Mouse (Mus musculus) adipose tissue, adult 10 weeks (tissue): ENCODE measurements around the gene Serpinb6a. TPM values are rescaled to one million over a fixed set of nuclear protein-coding genes. Genes with fewer than 3 reads are reported as not detected.

Experiments used
- polyA plus RNA-seq: library from polyadenylated mRNA; stranded (reverse); fragments of 350-450 nt; fragmentation: Illumina TruSeq; extraction: RNeasy Lipid Tissue Mini Kit (QIAGEN cat#74804); gene quantifications from one replicate; pipeline ENCODE4 v1.2.3, GENCODE M21; 2014; ENCODE audit warnings: low read depth, low replicate concordance

Gene Serpinb6a
- polyA plus RNA-seq = 111 TPM

GRCm38 (mm10) chr13:34002058-34003006, at the start of gene Serpinb6a, which contains the start of gene Ripk1:
Gene Serpinb6a, minus strand, starts transcription at chr13:34002794.
Gene Ripk1, plus strand, starts transcription at chr13:34002363.

DNA sequence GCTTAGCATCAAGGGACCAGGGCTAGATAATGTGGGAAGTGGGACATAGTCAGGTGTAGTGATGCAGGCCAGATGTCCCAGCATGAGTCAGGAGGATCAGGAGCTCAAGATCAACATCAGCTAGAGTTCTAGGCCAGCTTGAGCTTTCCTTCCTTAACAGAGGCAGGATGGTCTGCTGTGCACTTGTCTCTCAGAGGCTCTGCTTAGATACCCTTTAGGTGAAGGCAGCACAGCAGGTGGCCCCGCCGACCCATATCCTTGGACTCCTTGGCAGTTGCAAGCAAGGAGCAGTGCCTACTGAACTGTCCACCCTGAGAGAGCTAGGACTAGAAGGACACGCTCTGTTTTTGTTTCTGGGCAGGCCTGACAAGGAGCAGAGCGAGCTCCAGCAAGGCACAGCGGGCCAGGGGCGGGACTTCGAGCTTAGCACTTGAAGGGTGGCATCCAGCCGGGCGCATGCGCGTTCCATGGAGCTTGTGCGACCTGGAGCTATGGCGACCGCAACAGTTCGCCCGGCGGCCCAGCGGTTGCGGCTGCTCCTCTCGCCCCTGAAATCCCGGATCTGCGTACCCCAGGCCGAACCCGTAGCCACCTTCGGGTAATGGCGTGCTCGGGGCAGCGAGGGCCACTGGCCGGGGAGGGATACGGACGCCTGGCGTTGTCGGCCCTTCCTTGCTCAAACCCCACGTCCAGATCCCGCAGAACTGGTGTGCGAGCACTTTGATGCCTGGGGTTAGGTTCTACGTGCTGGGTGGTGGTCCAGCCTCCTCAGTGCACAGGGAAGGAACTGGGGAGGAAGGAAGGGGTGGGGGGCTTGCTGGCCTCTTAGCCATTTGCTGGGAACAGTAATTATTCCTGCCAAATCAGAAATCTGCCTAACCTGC, 34.8 kb upstream of the Serpinb6a start, which contains the start of gene Bphl:
Bphl (plus strand) TSS at position 426 of the 884 bp plus-strand sequence.

DNA sequence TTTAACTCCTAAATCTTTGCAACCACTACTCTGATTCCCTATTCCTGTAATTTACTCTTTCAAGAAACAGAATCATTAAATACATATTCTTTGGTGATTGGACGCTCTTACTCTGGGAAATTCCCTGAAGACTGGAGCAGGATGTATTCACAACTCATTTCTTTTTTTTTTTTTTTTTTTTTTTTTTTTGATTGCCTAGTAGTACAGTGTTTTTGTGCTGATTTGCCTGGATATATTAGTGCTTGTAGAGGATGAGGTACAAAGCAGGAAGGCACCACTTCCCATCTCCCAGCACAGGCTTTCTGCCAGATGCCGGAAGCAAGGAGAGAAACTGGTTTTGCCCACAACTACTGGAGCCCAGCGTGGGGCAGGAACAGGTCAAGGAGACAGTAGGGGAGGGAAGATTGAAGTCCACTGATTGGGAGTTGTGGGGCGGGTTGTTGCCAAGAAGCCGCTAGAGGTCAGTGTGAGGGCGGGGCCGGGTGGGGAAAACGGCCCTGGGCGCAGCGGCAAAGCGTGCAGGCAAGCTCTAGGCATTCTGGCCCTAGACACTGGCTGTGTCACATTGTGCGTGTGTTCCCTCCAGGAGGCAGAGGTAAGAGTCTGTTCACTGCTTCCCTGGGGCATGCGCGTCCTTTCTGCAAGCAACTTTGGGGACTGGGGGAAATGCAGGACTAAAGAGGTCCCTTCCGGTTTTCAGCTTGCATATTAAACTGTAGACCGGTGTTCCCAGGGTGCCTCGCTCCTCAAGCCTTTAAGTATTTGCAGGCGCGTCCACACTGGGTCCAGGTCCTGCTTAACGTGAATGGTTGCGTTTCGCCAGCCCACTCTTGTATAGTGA, 38.2 kb downstream of the Serpinb6a start, which contains the start of gene Nqo2:
Nqo2 (plus strand) TSS at position 482 of the 841 bp plus-strand sequence.

DNA sequence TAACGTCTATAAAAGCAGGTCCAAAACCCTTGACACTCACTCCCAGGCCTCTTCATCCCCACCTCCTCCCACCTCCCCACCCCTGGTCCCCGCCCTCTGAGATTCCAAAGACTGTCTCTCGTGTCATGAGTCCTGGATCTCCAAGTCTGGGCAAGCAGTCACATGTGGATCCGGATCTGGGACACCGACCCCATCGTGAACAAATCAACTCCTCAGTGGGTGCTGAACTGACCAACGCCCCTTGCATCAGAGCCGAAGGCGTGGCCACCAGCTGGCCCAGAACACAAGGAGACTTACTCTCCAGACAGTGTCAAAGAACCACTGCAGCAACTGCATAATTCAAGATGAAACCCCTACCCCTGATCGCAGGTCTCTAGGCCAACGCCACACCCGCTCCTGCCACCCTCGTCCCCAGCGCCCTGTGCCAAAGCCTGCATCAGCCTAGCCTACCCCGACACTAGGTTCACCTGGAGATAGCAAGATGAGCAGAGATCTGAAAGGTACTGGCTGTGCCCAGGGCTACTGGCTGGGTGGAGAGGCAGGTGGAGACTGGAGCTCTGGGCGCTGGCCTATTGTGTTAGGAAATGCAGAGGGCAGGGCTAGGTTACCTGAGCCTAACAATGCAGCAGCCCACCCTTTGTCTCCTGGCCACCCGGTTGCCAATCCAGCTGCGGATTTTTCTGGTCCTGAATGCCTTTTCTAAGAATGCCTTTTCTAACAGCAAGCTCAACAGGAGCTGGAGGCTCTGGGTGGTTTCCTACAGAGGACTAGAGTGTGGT, 97.2 kb downstream of the Serpinb6a start, which contains the start of gene Serpinb6c:
Serpinb6c (minus strand) TSS at position 533 of the 779 bp plus-strand sequence.

Other genes with a start within 250 kb of the Serpinb6a start
- not detected for gene Serpinb6e, start 159.4 kb downstream of the Serpinb6a start, polyA plus RNA-seq
- gene Serpinb6c, start 97.1 kb downstream of the Serpinb6a start, polyA plus RNA-seq = 0.31 TPM
- gene Nqo2, start 38.1 kb downstream of the Serpinb6a start, polyA plus RNA-seq = 16.2 TPM
- 17.6 TPM for gene Ripk1, start 431 bp downstream of the Serpinb6a start, polyA plus RNA-seq
- 59.1 TPM for gene Bphl, start 34.8 kb upstream of the Serpinb6a start, polyA plus RNA-seq
- 53.6 TPM for gene Tubb2a, start 75.2 kb upstream of the Serpinb6a start, polyA plus RNA-seq
- 27.3 TPM for gene Tubb2b, start 127.7 kb upstream of the Serpinb6a start, polyA plus RNA-seq
- 32.0 TPM for gene Psmg4, start 160.2 kb upstream of the Serpinb6a start, polyA plus RNA-seq